Mouse (Mus musculus): ENCODE data around the gene Kcna7. TPM values are rescaled to one million over a fixed set of nuclear protein-coding genes. Genes with fewer than 3 reads are reported as not detected.

The Kcna7 gene
- polyA plus RNA-seq, 1 experiment from 2014 or later: 0.09 TPM

DNA sequence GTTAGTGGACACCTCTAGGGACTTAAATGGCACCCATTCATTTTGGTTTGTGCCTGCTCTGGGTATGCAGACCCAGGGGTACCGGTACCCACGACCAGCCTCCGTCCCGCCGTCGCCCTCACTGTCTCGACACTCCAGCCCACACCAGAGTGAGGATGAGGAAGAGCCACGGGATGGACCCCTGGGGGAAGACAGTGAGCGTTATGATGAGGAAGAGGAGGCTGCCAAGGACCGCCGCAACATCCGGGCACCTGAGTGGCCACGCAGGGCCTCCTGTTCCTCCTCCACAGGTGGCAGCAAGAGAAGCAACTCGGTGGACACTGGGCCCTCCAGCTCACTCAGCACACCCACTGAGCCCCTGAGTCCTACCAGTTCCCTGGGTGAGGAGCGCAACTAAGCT lies 49.5 kb downstream of the Kcna7 start:
- Histone ChIP-seq H3K27me3 (replicated peaks) (no peaks in the 10 kb centered on the region), H3K9ac (replicated peaks) (no peak overlapping the region), H3K27ac (replicated peaks) (no peak overlapping the region), H3K4me2 (no peak overlapping the region), H3K4me3 (replicated peaks) (no peak overlapping the region), H3K9me3 (replicated peaks) (no peaks in the 10 kb centered on the region), H3K4me1 (peaks cover 24% of the 10 kb centered on the region), H3K36me3 (peaks cover 51% of the 10 kb centered on the region)
- no peak for ATAC-seq (ENCODE audit: low FRiP score)
- 85% methylated on average over 15 of the region's 15 CpGs for WGBS

DNA sequence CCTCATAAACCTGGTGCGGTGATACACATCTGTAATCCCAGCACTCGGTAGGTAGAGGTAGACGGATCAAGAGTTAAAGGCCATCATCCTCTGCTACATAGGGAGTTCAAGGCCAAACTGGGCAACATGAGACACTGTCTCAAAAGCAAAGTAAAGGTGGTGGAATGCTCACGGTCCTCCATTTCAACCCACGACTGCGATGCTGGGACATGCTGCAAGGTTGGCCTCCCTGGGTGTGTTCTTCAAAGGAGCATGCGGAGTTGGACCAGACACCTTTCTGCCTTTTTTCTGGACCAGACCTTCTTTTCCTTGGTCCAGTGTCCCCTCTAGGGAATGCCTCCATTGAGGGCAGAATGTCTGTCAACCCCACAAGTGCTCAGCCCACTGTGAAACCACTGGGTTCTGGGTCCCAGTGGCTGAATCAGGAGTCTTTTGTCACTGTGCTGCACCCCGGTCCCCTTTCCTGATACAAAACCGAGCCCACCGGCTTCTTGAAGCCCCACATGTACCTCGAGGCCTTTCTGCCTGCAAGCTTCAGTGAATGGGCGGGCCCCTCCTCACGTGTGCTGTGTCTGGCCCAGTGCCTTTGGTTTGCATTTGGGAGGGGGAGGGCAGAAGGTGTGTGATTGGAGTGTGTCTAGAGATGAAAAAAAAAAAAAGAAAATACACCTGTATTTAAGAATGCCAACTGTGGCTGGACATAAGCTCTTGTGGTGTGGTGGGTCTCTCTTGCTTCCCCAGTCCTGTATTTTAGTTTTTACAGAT lies 50.7 kb downstream of the Kcna7 start:
- no peak overlapping the region for H3K4me2 ChIP-seq
- peaks cover 35% of the 10 kb centered on the region for H3K4me1 ChIP-seq
- H3K36me3 ChIP-seq: peaks cover 49% of the 10 kb centered on the region
- 80% methylated on average over 13 of the region's 13 CpGs for WGBS
- H3K9me3 ChIP-seq (replicated peaks): no peaks in the 10 kb centered on the region
- H3K9ac ChIP-seq (replicated peaks): no peak overlapping the region
- ATAC-seq (ENCODE audit: low FRiP score): no peak
- no peaks in the 10 kb centered on the region for H3K27me3 ChIP-seq (replicated peaks)
- no peak overlapping the region for H3K4me3 ChIP-seq (replicated peaks)
- no peak overlapping the region for H3K27ac ChIP-seq (replicated peaks)

DNA sequence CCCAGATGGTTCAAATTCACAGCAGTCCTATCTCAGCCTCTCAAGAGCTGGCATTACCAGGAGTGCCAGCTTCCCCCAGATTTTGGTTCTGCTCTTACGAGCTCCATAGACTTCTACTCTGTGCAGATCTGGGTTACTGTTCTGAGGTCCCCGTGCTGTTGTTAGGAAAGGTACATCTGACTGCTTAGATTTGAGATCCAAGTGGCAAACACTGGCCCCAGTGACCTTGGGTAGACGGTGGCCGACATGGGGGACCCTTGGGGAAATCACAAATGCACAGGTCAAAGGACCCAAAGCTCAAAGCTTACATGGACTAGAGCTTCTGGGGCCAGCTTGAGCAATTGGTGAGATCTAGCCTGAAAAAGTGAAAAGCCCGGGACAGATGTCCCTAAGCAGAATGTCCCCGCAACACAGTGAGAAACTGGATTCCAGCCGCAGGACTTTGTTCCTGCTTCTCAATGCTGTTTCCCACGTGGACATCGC lies 51.3 kb downstream of the Kcna7 start:
- Histone ChIP-seq H3K4me3 (replicated peaks) (peak overlapping the region; percentile 57; the same call in 1 of the 2 replicates), H3K9me3 (replicated peaks) (no peaks in the 10 kb centered on the region), H3K36me3 (peaks cover 51% of the 10 kb centered on the region), H3K4me2 (peak overlapping the region; percentile 82), H3K27ac (replicated peaks) (peak overlapping the region; percentile 91), H3K4me1 (peaks cover 36% of the 10 kb centered on the region), H3K27me3 (replicated peaks) (no peaks in the 10 kb centered on the region), H3K9ac (replicated peaks) (peak overlapping the region; percentile 67)
- no peak for ATAC-seq (ENCODE audit: low FRiP score)
- 53% methylated on average over 9 of the region's 9 CpGs for WGBS

DNA sequence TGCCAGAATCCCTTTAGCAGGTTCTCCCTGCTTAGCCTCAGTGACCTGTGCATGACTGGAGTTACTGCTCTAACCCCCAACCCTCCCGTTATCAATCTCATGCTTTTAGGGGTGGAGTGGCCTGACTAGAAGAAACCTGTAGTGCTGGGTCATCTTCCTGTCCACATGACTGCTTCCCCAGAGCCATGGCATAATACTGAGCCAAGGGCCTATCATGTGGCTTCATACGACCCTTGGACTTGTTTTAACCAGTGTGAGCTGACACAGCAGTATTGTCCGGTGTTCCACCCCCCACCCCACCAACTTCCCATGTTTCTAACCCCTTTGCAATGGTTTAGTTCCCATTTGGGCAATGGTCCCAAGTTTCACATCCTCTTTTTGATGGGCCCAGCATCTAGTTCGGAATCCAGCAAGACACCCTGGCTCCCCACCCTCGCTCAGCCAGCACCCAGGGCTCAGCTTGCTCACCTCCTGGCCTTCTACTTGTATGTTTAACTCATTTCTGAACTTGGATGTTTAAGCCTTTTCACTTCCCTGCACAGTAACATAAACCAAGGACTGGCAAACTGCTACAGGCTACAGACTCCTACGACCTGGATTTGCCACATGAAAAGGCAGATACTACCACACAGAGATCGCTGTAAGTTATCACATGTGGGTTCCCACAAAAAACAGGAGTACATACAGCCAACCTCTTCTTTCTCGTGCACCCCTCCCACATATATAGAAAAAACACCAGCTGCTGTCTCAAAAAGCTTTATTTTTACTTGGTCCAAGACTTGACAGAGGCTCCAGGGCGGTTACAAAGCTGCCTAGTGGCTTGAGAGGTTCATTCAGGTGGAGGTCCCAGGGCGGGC lies 52.0 kb downstream of the Kcna7 start:
- WGBS: 70% methylated on average over 9 of the region's 10 CpGs
- Histone ChIP-seq H3K27ac (replicated peaks) (peak overlapping the region; percentile 91), H3K4me3 (replicated peaks) (peak overlapping the region; percentile 57), H3K4me2 (peak overlapping the region; percentile 82), H3K27me3 (replicated peaks) (no peaks in the 10 kb centered on the region), H3K4me1 (peaks cover 39% of the 10 kb centered on the region), H3K36me3 (peaks cover 49% of the 10 kb centered on the region), H3K9me3 (replicated peaks) (no peaks in the 10 kb centered on the region), H3K9ac (replicated peaks) (peak overlapping the region; percentile 67)
- no peak for ATAC-seq (ENCODE audit: low FRiP score)

DNA sequence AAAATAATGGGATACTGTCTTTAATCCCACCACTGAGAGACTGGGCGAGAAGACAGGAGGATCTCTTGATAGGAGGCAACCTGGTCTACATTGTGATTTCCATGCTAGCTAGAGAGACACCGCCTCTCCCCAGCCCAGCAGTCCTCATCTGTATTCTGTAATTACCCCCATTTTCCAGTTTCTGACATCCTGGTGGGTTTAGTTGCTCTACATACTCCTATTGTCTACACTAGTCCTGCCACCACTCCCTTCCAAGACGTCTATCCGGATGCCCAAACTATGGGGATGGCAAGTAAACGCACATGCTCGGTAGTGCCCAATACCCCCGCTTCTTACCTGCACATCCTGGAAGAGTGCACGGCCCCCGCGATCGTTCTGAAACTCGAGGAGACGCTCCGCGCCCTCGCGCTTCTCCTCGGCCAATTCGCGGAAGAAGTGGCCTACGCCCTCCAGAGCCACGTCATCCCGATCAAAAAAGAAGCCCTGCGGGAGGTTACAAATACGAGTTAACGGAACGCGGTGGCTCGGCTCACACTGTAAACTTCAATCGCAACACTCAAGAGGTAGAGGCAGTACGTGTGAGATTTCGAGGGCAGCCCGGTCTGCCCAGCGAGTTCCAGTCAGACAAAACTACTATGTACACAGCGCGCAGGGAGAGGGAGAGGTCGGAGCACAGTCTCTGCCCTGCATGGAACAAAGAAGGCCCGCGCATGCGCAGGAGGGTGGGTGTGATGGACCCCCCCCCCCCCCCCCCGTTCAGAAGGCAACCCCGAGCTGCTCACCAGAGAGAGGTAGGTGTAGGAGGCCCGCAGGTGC lies 53.5 kb downstream of the Kcna7 start:
- Histone ChIP-seq H3K27me3 (replicated peaks) (no peaks in the 10 kb centered on the region), H3K4me1 (peaks cover 43% of the 10 kb centered on the region), H3K36me3 (peaks cover 55% of the 10 kb centered on the region), H3K9me3 (replicated peaks) (no peaks in the 10 kb centered on the region), H3K4me2 (peak overlapping the region; percentile 82), H3K9ac (replicated peaks) (peak overlapping the region; percentile 67), H3K4me3 (replicated peaks) (peak overlapping the region; percentile 57), H3K27ac (replicated peaks) (peak overlapping the region; percentile 91)
- peak; percentile 79 for ATAC-seq (ENCODE audit: low FRiP score)
- under 1% methylated on average over 43 of the region's 43 CpGs for WGBS

Small RNA genes within 50 kb of the gene (microRNA-seq; reads per million reads assigned to microRNA genes)
- gene Gm22133: not detected

Other genes with a start within 250 kb of the Kcna7 start
- 0.37 and 0.55 TPM in 2 replicates for gene Slc17a7, start 241.7 kb upstream of the Kcna7 start, polyA plus RNA-seq (2015; fragmentation: Nextera tagmentation; extraction: Ambion mirVana)
- not detected in 2 replicates for gene Gfy, start 226.1 kb upstream of the Kcna7 start, polyA plus RNA-seq (2015; fragmentation: Nextera tagmentation; extraction: Ambion mirVana)
- gene Pth2, start 224.7 kb upstream of the Kcna7 start, polyA plus RNA-seq (2015; fragmentation: Nextera tagmentation; extraction: Ambion mirVana): not detected in 2 replicates
- 0.36 and 0.60 TPM in 2 replicates for gene Ccdc155, start 200.8 kb upstream of the Kcna7 start, polyA plus RNA-seq (2015; fragmentation: Nextera tagmentation; extraction: Ambion mirVana)
- gene Dkkl1, start 193.5 kb upstream of the Kcna7 start, polyA plus RNA-seq (2015; fragmentation: Nextera tagmentation; extraction: Ambion mirVana): 15.6 and 17.7 TPM in 2 replicates
- gene Tead2, start 189.9 kb upstream of the Kcna7 start, polyA plus RNA-seq (2015; fragmentation: Nextera tagmentation; extraction: Ambion mirVana): 28.9 and 44.5 TPM in 2 replicates
- 1.7 and 12.4 TPM in 2 replicates for gene Cd37, start 166.5 kb upstream of the Kcna7 start, polyA plus RNA-seq (2015; fragmentation: Nextera tagmentation; extraction: Ambion mirVana)
- 0.67 and 0.78 TPM in 2 replicates for gene Slc6a16, start 164.6 kb upstream of the Kcna7 start, polyA plus RNA-seq (2015; fragmentation: Nextera tagmentation; extraction: Ambion mirVana)
- not detected in 2 replicates for gene Slc6a21, start 128.1 kb upstream of the Kcna7 start, polyA plus RNA-seq (2015; fragmentation: Nextera tagmentation; extraction: Ambion mirVana)
- gene Trpm4, start 71.9 kb upstream of the Kcna7 start, polyA plus RNA-seq (2015; fragmentation: Nextera tagmentation; extraction: Ambion mirVana): 9.4 and 12.0 TPM in 2 replicates
- gene Hrc, start 70.4 kb upstream of the Kcna7 start, polyA plus RNA-seq (2015; fragmentation: Nextera tagmentation; extraction: Ambion mirVana): 0.75 and 0.79 TPM in 2 replicates
- 27.3 and 29.5 TPM in 2 replicates for gene Ppfia3, start 38.6 kb upstream of the Kcna7 start, polyA plus RNA-seq (2015; fragmentation: Nextera tagmentation; extraction: Ambion mirVana)
- gene Lin7b, start 35.1 kb upstream of the Kcna7 start, polyA plus RNA-seq (2015; fragmentation: Nextera tagmentation; extraction: Ambion mirVana): 48.2 and 58.3 TPM in 2 replicates
- gene Snrnp70, start 9.9 kb upstream of the Kcna7 start, polyA plus RNA-seq (2015; fragmentation: Nextera tagmentation; extraction: Ambion mirVana): 166 and 190 TPM in 2 replicates
- 0.91 TPM in 1 of 2 replicates, not detected in the other for gene Ntf5, start 8.0 kb downstream of the Kcna7 start, polyA plus RNA-seq (2015; fragmentation: Nextera tagmentation; extraction: Ambion mirVana)
- 0.24 TPM in 1 of 2 replicates, not detected in the other for gene Lhb, start 15.2 kb downstream of the Kcna7 start, polyA plus RNA-seq (2015; fragmentation: Nextera tagmentation; extraction: Ambion mirVana)
- gene Gys1, start 29.2 kb downstream of the Kcna7 start, polyA plus RNA-seq (2015; fragmentation: Nextera tagmentation; extraction: Ambion mirVana): 21.7 and 24.0 TPM in 2 replicates
- 92.7 and 114 TPM in 2 replicates for gene Ruvbl2, start 32.4 kb downstream of the Kcna7 start, polyA plus RNA-seq (2015; fragmentation: Nextera tagmentation; extraction: Ambion mirVana)
- 4,883 and 5,335 TPM in 2 replicates for gene Ftl1, start 54.2 kb downstream of the Kcna7 start, polyA plus RNA-seq (2015; fragmentation: Nextera tagmentation; extraction: Ambion mirVana)
- 224 and 236 TPM in 2 replicates for gene Bax, start 61.2 kb downstream of the Kcna7 start, polyA plus RNA-seq (2015; fragmentation: Nextera tagmentation; extraction: Ambion mirVana)
- gene Tulp2, start 76.2 kb downstream of the Kcna7 start, polyA plus RNA-seq (2015; fragmentation: Nextera tagmentation; extraction: Ambion mirVana): 0.15 and 0.59 TPM in 2 replicates
- gene Gm45808, start 81.2 kb downstream of the Kcna7 start, polyA plus RNA-seq (2015; fragmentation: Nextera tagmentation; extraction: Ambion mirVana): not detected in 2 replicates
- gene Dhdh, start 83.2 kb downstream of the Kcna7 start, polyA plus RNA-seq (2015; fragmentation: Nextera tagmentation; extraction: Ambion mirVana): 4.2 and 4.8 TPM in 2 replicates
- 140 and 158 TPM in 2 replicates for gene Nucb1, start 104.8 kb downstream of the Kcna7 start, polyA plus RNA-seq (2015; fragmentation: Nextera tagmentation; extraction: Ambion mirVana)
- gene Ppp1r15a, start 120.6 kb downstream of the Kcna7 start, polyA plus RNA-seq (2015; fragmentation: Nextera tagmentation; extraction: Ambion mirVana): 17.8 and 18.4 TPM in 2 replicates
- gene Plekha4, start 120.7 kb downstream of the Kcna7 start, polyA plus RNA-seq (2015; fragmentation: Nextera tagmentation; extraction: Ambion mirVana): 4.3 and 4.7 TPM in 2 replicates
- 0.93 TPM in 1 of 2 replicates, not detected in the other for gene Hsd17b14, start 149.2 kb downstream of the Kcna7 start, polyA plus RNA-seq (2015; fragmentation: Nextera tagmentation; extraction: Ambion mirVana)
- gene Bcat2, start 164.5 kb downstream of the Kcna7 start, polyA plus RNA-seq (2015; fragmentation: Nextera tagmentation; extraction: Ambion mirVana): 25.4 and 31.9 TPM in 2 replicates
- gene Fgf21, start 209.8 kb downstream of the Kcna7 start, polyA plus RNA-seq (2015; fragmentation: Nextera tagmentation; extraction: Ambion mirVana): 0.17 and 2.3 TPM in 2 replicates
- 0.69 TPM in 1 of 2 replicates, not detected in the other for gene Fut1, start 211.6 kb downstream of the Kcna7 start, polyA plus RNA-seq (2015; fragmentation: Nextera tagmentation; extraction: Ambion mirVana)
- 0.14 TPM in 1 of 2 replicates, not detected in the other for gene Izumo1, start 216.2 kb downstream of the Kcna7 start, polyA plus RNA-seq (2015; fragmentation: Nextera tagmentation; extraction: Ambion mirVana)
- gene Rasip1, start 221.8 kb downstream of the Kcna7 start, polyA plus RNA-seq (2015; fragmentation: Nextera tagmentation; extraction: Ambion mirVana): 15.4 and 17.6 TPM in 2 replicates
- gene Mamstr, start 234.3 kb downstream of the Kcna7 start, polyA plus RNA-seq (2015; fragmentation: Nextera tagmentation; extraction: Ambion mirVana): 4.5 and 5.6 TPM in 2 replicates